Mouse (Mus musculus) midbrain, embryonic 16.5 days (tissue): ENCODE measurements around the gene Dnase1l3. TPM values are rescaled to one million over a fixed set of nuclear protein-coding genes. Genes with fewer than 3 reads are reported as not detected.

Experiments used
- ATAC-seq: fragments of 200-750 bp; cut with Nextera tagmentation; 2 replicates; pipeline ENCODE4 v1.8.0; 2017; ENCODE audit warnings: moderate TSS enrichment
- H3K27ac ChIP-seq: fragments of 300-500 bp; sonication (generic); 2 replicates; pipeline ENCODE4 v1.5.1; 2014; ENCODE audit warnings: mild to moderate bottlenecking, low read length, mixed read lengths
- H3K27me3 ChIP-seq: fragments of 300-500 bp; sonication (generic); 2 replicates; pipeline ENCODE4 v1.6.1; 2014; ENCODE audit warnings: low read depth, low read length, mixed read lengths; ENCODE audit not compliant: control insufficient read depth, insufficient read depth
- H3K36me3 ChIP-seq: fragments of 300-500 bp; sonication (generic); 2 replicates; pipeline ENCODE4 v1.6.1; 2014; ENCODE audit warnings: mild to moderate bottlenecking, low read length, moderate library complexity, mixed read lengths; ENCODE audit not compliant: control insufficient read depth, insufficient read depth
- H3K4me1 ChIP-seq: fragments of 300-500 bp; sonication (generic); 2 replicates; pipeline ENCODE4 v1.6.1; 2014; ENCODE audit warnings: mild to moderate bottlenecking, low read length, mixed read lengths; ENCODE audit not compliant: control insufficient read depth, insufficient read depth
- H3K4me2 ChIP-seq: fragments of 300-500 bp; sonication (generic); 2 replicates; pipeline ENCODE4 v1.6.1; 2014; ENCODE audit warnings: mild to moderate bottlenecking, low read length, mixed read lengths
- H3K4me3 ChIP-seq: fragments of 300-500 bp; sonication (generic); 2 replicates; pipeline ENCODE4 v1.5.1; 2014; ENCODE audit warnings: low read depth, mild to moderate bottlenecking, low read length, moderate library complexity, mixed read lengths
- H3K9ac ChIP-seq: fragments of 300-500 bp; sonication (generic); 2 replicates; pipeline ENCODE4 v1.6.1; 2014; ENCODE audit warnings: low read depth, low read length, mixed read lengths
- H3K9me3 ChIP-seq: fragments of 300-500 bp; sonication (generic); replicated peaks from 2 replicates; pipeline ENCODE4 v1.6.1; 2014; ENCODE audit warnings: mild to moderate bottlenecking, low read length, mixed read lengths; ENCODE audit not compliant: control insufficient read depth, poor library complexity, severe bottlenecking
- WGBS: fragments of 180-500 bp; shearing (Covaris S2); extraction: QIAGEN DNeasy Blood & Tissue Kit; methylation state at CpG from one replicate; pipeline ENCODE4 v1.1.7; 2014; 5-methylcytosine and 5-hydroxymethylcytosine counted together
- polyA plus RNA-seq: library from polyadenylated mRNA; unstranded; fragments of >200 nt; fragmentation: Nextera tagmentation; extraction: Ambion mirVana; gene quantifications from 2 replicates; pipeline ENCODE4 v1.2.1, GENCODE M21; 2015

Gene Dnase1l3
- 0.04 and 0.07 TPM in 2 replicates for polyA plus RNA-seq

- no peaks in the 10 kb centered on the region for H3K36me3 ChIP-seq
- no peak for ATAC-seq
- no peak within 1 kb of the TSS for H3K4me3 ChIP-seq
- no peaks in the 10 kb centered on the region for H3K27me3 ChIP-seq
- 81% methylated on average over 8 of the region's 8 CpGs for WGBS
- H3K4me1 ChIP-seq = 0 out of 2 replicates have a peak, but pooled peaks cover 2% of the 10 kb centered on the region
- no peak within 1 kb of the TSS for H3K4me2 ChIP-seq
- H3K9me3 ChIP-seq = no peaks in the 10 kb centered on the region
- no peak within 1 kb of the TSS for H3K9ac ChIP-seq
- H3K27ac ChIP-seq = no peak within 1 kb of the TSS
Observed at GRCm38 (mm10) chr14:7994271-7994767, at the start of gene Dnase1l3. Gene Dnase1l3, minus strand, starts transcription at chr14:7994573.

- Histone ChIP-seq H3K9ac (no peak overlapping the region), H3K27ac (no peak overlapping the region), H3K27me3 (no peaks in the 10 kb centered on the region), H3K4me3 (no peak overlapping the region), H3K4me1 (no peaks in the 10 kb centered on the region), H3K36me3 (peaks cover 15% of the 10 kb centered on the region), H3K4me2 (no peak overlapping the region), H3K9me3 (no peaks in the 10 kb centered on the region)
- 96% methylated on average over 9 of the region's 9 CpGs for WGBS
- no peak for ATAC-seq
Observed at GRCm38 (mm10) chr14:8042577-8042976, 48.2 kb upstream of the Dnase1l3 start.

GRCm38 (mm10) chr14:8042120-8042519, 47.7 kb upstream of the Dnase1l3 start:
- H3K4me1 ChIP-seq = no peaks in the 10 kb centered on the region
- no peaks in the 10 kb centered on the region for H3K9me3 ChIP-seq
- no peaks in the 10 kb centered on the region for H3K27me3 ChIP-seq
- 92% methylated on average over 2 of the region's 2 CpGs for WGBS
- no peak overlapping the region for H3K4me3 ChIP-seq
- no peak overlapping the region for H3K9ac ChIP-seq
- H3K27ac ChIP-seq = no peak overlapping the region
- no peak overlapping the region for H3K4me2 ChIP-seq
- no peak for ATAC-seq
- H3K36me3 ChIP-seq = peaks cover 14% of the 10 kb centered on the region

- no peak overlapping the region for H3K9ac ChIP-seq
- no peaks in the 10 kb centered on the region for H3K4me1 ChIP-seq
- H3K36me3 ChIP-seq = peaks cover 9% of the 10 kb centered on the region; the same call in 1 of the 2 replicates
- no peak overlapping the region for H3K4me2 ChIP-seq
- H3K27me3 ChIP-seq = no peaks in the 10 kb centered on the region
- no peaks in the 10 kb centered on the region for H3K9me3 ChIP-seq
- H3K4me3 ChIP-seq = no peak overlapping the region
- 84% methylated on average over 12 of the region's 12 CpGs for WGBS
- no peak for ATAC-seq
- no peak overlapping the region for H3K27ac ChIP-seq
Observed at GRCm38 (mm10) chr14:8040911-8041678, 46.7 kb upstream of the Dnase1l3 start.

GRCm38 (mm10) chr14:8040179-8040578, 45.8 kb upstream of the Dnase1l3 start:
- WGBS = 85% methylated on average over 3 of the region's 3 CpGs

GRCm38 (mm10) chr14:8038791-8039448, 44.5 kb upstream of the Dnase1l3 start:
- no peak for ATAC-seq
- no peak overlapping the region for H3K27ac ChIP-seq

More at GRCm38 (mm10) chr14:8040179-8040578, 45.8 kb upstream of the Dnase1l3 start:
- Histone ChIP-seq H3K36me3 (peaks cover 7% of the 10 kb centered on the region; the same call in 1 of the 2 replicates), H3K27ac (no peak overlapping the region), H3K27me3 (no peaks in the 10 kb centered on the region), H3K4me3 (no peak overlapping the region), H3K9ac (no peak overlapping the region), H3K4me1 (no peaks in the 10 kb centered on the region), H3K9me3 (no peaks in the 10 kb centered on the region), H3K4me2 (no peak overlapping the region)
- ATAC-seq = no peak

GRCm38 (mm10) chr14:8038150-8038549, 43.8 kb upstream of the Dnase1l3 start:
- Histone ChIP-seq H3K4me2 (no peak overlapping the region), H3K4me1 (no peaks in the 10 kb centered on the region), H3K36me3 (peaks cover 3% of the 10 kb centered on the region; the same call in 1 of the 2 replicates), H3K27ac (no peak overlapping the region), H3K27me3 (no peaks in the 10 kb centered on the region), H3K4me3 (no peak overlapping the region), H3K9me3 (no peaks in the 10 kb centered on the region), H3K9ac (no peak overlapping the region)
- 76% methylated on average over 5 of the region's 5 CpGs for WGBS
- no peak for ATAC-seq

More at GRCm38 (mm10) chr14:8038791-8039448, 44.5 kb upstream of the Dnase1l3 start:
- WGBS = 74% methylated on average over 7 of the region's 7 CpGs
- Histone ChIP-seq H3K4me3 (no peak overlapping the region), H3K36me3 (peaks cover 7% of the 10 kb centered on the region; the same call in 1 of the 2 replicates), H3K9me3 (no peaks in the 10 kb centered on the region), H3K4me1 (no peaks in the 10 kb centered on the region), H3K9ac (no peak overlapping the region), H3K4me2 (no peak overlapping the region), H3K27me3 (no peaks in the 10 kb centered on the region)

- Histone ChIP-seq H3K4me2 (no peak overlapping the region), H3K9me3 (no peaks in the 10 kb centered on the region), H3K36me3 (no peaks in the 10 kb centered on the region), H3K27me3 (no peaks in the 10 kb centered on the region), H3K9ac (no peak overlapping the region), H3K4me1 (no peaks in the 10 kb centered on the region), H3K4me3 (no peak overlapping the region), H3K27ac (no peak overlapping the region)
- no peak for ATAC-seq
- WGBS = 62% methylated on average over 5 of the region's 5 CpGs
Observed at GRCm38 (mm10) chr14:8036406-8036805, 42.0 kb upstream of the Dnase1l3 start.

GRCm38 (mm10) chr14:8035951-8036350, 41.6 kb upstream of the Dnase1l3 start:
- ATAC-seq = no peak
- WGBS = 91% methylated on average over 6 of the region's 6 CpGs
- no peaks in the 10 kb centered on the region for H3K4me1 ChIP-seq
- no peak overlapping the region for H3K9ac ChIP-seq
- no peak overlapping the region for H3K4me2 ChIP-seq
- H3K27ac ChIP-seq = no peak overlapping the region
- H3K9me3 ChIP-seq = no peaks in the 10 kb centered on the region
- no peaks in the 10 kb centered on the region for H3K36me3 ChIP-seq
- no peaks in the 10 kb centered on the region for H3K27me3 ChIP-seq
- H3K4me3 ChIP-seq = no peak overlapping the region
